Mouse (Mus musculus) spleen, postnatal 36 days (tissue): ENCODE data around the gene C730034F03Rik.

Source experiments
- DNase-seq, 2 experiments: peaks; one replicate each; pipeline ENCODE4 v3.0.0; 2022; ENCODE audit warnings: low spot score in 2 of 2, mixed read lengths in 1 of 2

Gene C730034F03Rik

GRCm38 (mm10) chr15:89431806-89432205 lies 2.4 kb downstream of the C730034F03Rik start:
- DNase-seq, result no peak

- no peak for DNase-seq
Measured at GRCm38 (mm10) chr15:89432946-89433345, 3.6 kb downstream of the C730034F03Rik start.

GRCm38 (mm10) chr15:89434136-89434535 lies 4.7 kb downstream of the C730034F03Rik start:
- no peak for DNase-seq

GRCm38 (mm10) chr15:89435878-89436277 lies 6.5 kb downstream of the C730034F03Rik start:
- DNase-seq, result no peak

GRCm38 (mm10) chr15:89442486-89443070 lies 13.2 kb downstream of the C730034F03Rik start:
- DNase-seq, result no peak

GRCm38 (mm10) chr15:89452906-89453864 lies 23.8 kb downstream of the C730034F03Rik start:
- DNase-seq, result no peak

- DNase-seq, result no peak
Measured at GRCm38 (mm10) chr15:89453865-89454478, 24.6 kb downstream of the C730034F03Rik start, which contains the start of gene Mapk8ip2. Gene Mapk8ip2 (plus strand): TSS chr15:89453913.

GRCm38 (mm10) chr15:89454857-89455256 lies 25.5 kb downstream of the C730034F03Rik start:
- DNase-seq, result no peak

- DNase-seq, result no peak
Measured at GRCm38 (mm10) chr15:89455642-89456041, 26.3 kb downstream of the C730034F03Rik start.

GRCm38 (mm10) chr15:89458942-89459341 lies 29.6 kb downstream of the C730034F03Rik start:
- peak in 1 of 2 experiments; percentile 29 for DNase-seq

GRCm38 (mm10) chr15:89459821-89460220 lies 30.4 kb downstream of the C730034F03Rik start:
- DNase-seq, result no peak

GRCm38 (mm10) chr15:89460298-89460697 lies 30.9 kb downstream of the C730034F03Rik start:
- no peak for DNase-seq

- DNase-seq, result no peak
Measured at GRCm38 (mm10) chr15:89461321-89461720, 31.9 kb downstream of the C730034F03Rik start.

- no peak for DNase-seq
Measured at GRCm38 (mm10) chr15:89462176-89462575, 32.8 kb downstream of the C730034F03Rik start.

GRCm38 (mm10) chr15:89463334-89464235 lies 34.2 kb downstream of the C730034F03Rik start:
- no peak for DNase-seq

GRCm38 (mm10) chr15:89465052-89465451 lies 35.7 kb downstream of the C730034F03Rik start:
- DNase-seq, result no peak

- no peak for DNase-seq
Measured at GRCm38 (mm10) chr15:89468577-89468976, 39.2 kb downstream of the C730034F03Rik start.

- no peak for DNase-seq
Measured at GRCm38 (mm10) chr15:89471476-89471875, 42.1 kb downstream of the C730034F03Rik start.

- DNase-seq, result no peak
Measured at GRCm38 (mm10) chr15:89473370-89473769, 44.0 kb downstream of the C730034F03Rik start.

GRCm38 (mm10) chr15:89473921-89474320 lies 44.5 kb downstream of the C730034F03Rik start:
- DNase-seq, result no peak

GRCm38 (mm10) chr15:89474596-89475292 lies 45.4 kb downstream of the C730034F03Rik start:
- DNase-seq, result no peak
